Mouse (Mus musculus): ENCODE measurements around the gene 4933406M09Rik. TPM values are rescaled to one million over a fixed set of nuclear protein-coding genes. Genes with fewer than 3 reads are reported as not detected.
A peak's percentile ranks its signal among the peaks of the same experiment; 100 is the strongest.

Gene 4933406M09Rik
- not detected in 2 replicates for polyA plus RNA-seq (2015; fragmentation: Nextera tagmentation; extraction: Ambion mirVana)

DNA sequence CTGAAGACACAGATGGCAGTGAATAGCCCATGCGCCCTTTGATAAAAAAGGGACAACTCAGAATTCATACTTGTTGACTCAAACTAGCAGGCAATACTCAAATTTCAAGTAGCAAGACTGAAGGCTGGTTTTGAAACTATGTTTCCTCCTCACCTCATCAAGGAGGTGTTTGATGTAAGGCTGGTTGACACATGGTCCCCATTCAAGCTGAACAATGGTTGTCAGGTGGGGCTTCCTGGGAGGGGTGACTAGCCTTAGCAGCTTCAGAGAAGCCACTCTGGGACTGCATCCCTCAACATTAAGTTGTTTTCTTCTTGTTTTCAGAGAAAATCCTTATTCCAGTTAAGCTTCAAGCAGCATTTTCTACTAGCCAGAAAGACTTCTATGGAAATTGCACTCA lies at the start of gene 4933406M09Rik:
Gene 4933406M09Rik (plus strand): TSS at position 275 of the 400 bp plus-strand sequence.
- no peak for ATAC-seq
- Histone ChIP-seq H3K36me3 (ENCODE audit: control insufficient read depth, insufficient read depth) (no peaks in the 10 kb centered on the region), H3K4me3 (ENCODE audit: low read depth, low read length) (no peak within 1 kb of the TSS), H3K9me3 (ENCODE audit: control insufficient read depth) (no peaks in the 10 kb centered on the region), H3K27me3 (replicated peaks; ENCODE audit: control insufficient read depth, insufficient read depth, low read length) (no peaks in the 10 kb centered on the region), H3K4me1 (replicated peaks; ENCODE audit: control insufficient read depth, insufficient read depth, low read length) (no peaks in the 10 kb centered on the region), H3K27ac (ENCODE audit: low read depth, low read length) (no peak within 1 kb of the TSS), H3K4me2 (replicated peaks; ENCODE audit: low read depth) (no peak within 1 kb of the TSS), H3K9ac (ENCODE audit: low read depth, low read length) (no peak within 1 kb of the TSS)
- 97% methylated on average over 1 of the region's 1 CpGs for WGBS
- no peak for TF ChIP-seq CTCF (IDR thresholded peaks at IDR 0.05; ENCODE audit: low read depth)

GRCm38 (mm10) chr1:134336958-134337710 lies 48.6 kb upstream of the 4933406M09Rik start:
- 62% methylated on average over 11 of the region's 11 CpGs for WGBS
- no peak overlapping the region for H3K4me2 ChIP-seq (replicated peaks; ENCODE audit: low read depth)
- no peaks in the 10 kb centered on the region for H3K4me1 ChIP-seq (replicated peaks; ENCODE audit: control insufficient read depth, insufficient read depth, low read length)
- H3K27me3 ChIP-seq (replicated peaks; ENCODE audit: control insufficient read depth, insufficient read depth, low read length) = no peaks in the 10 kb centered on the region
- H3K4me3 ChIP-seq (ENCODE audit: low read depth, low read length) = no peak overlapping the region
- no peak overlapping the region for H3K27ac ChIP-seq (ENCODE audit: low read depth, low read length)
- no peaks in the 10 kb centered on the region for H3K36me3 ChIP-seq (ENCODE audit: control insufficient read depth, insufficient read depth)
- no peak for ATAC-seq
- H3K9me3 ChIP-seq (ENCODE audit: control insufficient read depth) = no peaks in the 10 kb centered on the region
- TF ChIP-seq CTCF (IDR thresholded peaks at IDR 0.05; ENCODE audit: low read depth) = no peak
- no peak overlapping the region for H3K9ac ChIP-seq (ENCODE audit: low read depth, low read length)

- Histone ChIP-seq H3K27ac (ENCODE audit: low read depth, low read length) (no peak overlapping the region), H3K9me3 (ENCODE audit: control insufficient read depth) (no peaks in the 10 kb centered on the region), H3K4me2 (replicated peaks; ENCODE audit: low read depth) (no peak overlapping the region), H3K4me1 (replicated peaks; ENCODE audit: control insufficient read depth, insufficient read depth, low read length) (no peaks in the 10 kb centered on the region), H3K9ac (ENCODE audit: low read depth, low read length) (no peak overlapping the region), H3K4me3 (ENCODE audit: low read depth, low read length) (no peak overlapping the region), H3K27me3 (replicated peaks; ENCODE audit: control insufficient read depth, insufficient read depth, low read length) (peaks cover 1% of the 10 kb centered on the region; the same call in 1 of the 2 replicates), H3K36me3 (ENCODE audit: control insufficient read depth, insufficient read depth) (no peaks in the 10 kb centered on the region)
- 86% methylated on average over 7 of the region's 7 CpGs for WGBS
- no peak for TF ChIP-seq CTCF (IDR thresholded peaks at IDR 0.05; ENCODE audit: low read depth)
- no peak for ATAC-seq
Observed at GRCm38 (mm10) chr1:134339162-134339561, 46.6 kb upstream of the 4933406M09Rik start.

DNA sequence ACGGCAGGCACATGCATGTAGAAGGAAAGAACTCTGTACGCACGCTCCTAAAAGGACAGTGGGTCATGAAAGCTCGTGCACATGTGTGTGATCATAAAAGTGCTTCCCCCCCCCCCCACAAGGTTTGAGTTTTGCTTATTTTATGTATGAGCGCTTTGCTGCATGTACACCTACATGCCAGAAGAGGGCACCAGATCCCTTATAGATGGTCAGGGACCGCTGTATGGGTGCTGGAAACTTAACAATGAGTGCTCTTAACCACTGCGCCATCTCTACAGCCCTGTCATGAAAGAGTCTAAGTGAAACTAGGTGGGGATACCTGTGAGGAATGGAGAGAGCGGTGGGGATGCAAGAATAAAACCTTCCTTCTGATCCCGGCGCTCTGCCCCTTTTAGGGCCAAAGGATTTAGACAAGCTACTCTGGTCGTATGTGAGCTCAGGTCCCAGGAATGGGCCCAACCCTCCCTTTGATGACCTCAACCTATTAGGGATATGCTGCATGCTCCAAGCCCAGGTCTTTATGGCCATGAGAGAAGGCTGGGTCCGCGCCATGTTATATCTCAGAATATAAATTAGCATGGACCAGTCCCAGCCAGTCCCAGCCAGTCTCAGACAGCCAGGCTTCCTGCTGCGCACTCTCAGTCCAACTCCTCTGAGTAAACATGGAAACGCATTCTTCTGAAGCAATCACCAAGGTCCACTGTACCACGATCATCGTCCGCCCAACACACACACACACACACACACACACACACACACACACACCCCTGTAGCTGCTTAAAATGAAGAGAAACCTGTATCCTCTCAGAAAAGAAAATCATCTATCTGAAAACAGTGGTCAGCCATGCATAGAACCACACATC lies 45.8 kb upstream of the 4933406M09Rik start:
- Histone ChIP-seq H3K9ac (ENCODE audit: low read depth, low read length) (no peak overlapping the region), H3K36me3 (ENCODE audit: control insufficient read depth, insufficient read depth) (no peaks in the 10 kb centered on the region), H3K27me3 (replicated peaks; ENCODE audit: control insufficient read depth, insufficient read depth, low read length) (peaks cover 4% of the 10 kb centered on the region; the same call in 1 of the 2 replicates), H3K27ac (ENCODE audit: low read depth, low read length) (no peak overlapping the region), H3K4me1 (replicated peaks; ENCODE audit: control insufficient read depth, insufficient read depth, low read length) (no peaks in the 10 kb centered on the region), H3K4me3 (ENCODE audit: low read depth, low read length) (no peak overlapping the region), H3K4me2 (replicated peaks; ENCODE audit: low read depth) (no peak overlapping the region), H3K9me3 (ENCODE audit: control insufficient read depth) (no peaks in the 10 kb centered on the region)
- peak; percentile 35 for TF ChIP-seq CTCF (IDR thresholded peaks at IDR 0.05; ENCODE audit: low read depth)
- 91% methylated on average over 18 of the region's 18 CpGs for WGBS
- ATAC-seq = no peak

DNA sequence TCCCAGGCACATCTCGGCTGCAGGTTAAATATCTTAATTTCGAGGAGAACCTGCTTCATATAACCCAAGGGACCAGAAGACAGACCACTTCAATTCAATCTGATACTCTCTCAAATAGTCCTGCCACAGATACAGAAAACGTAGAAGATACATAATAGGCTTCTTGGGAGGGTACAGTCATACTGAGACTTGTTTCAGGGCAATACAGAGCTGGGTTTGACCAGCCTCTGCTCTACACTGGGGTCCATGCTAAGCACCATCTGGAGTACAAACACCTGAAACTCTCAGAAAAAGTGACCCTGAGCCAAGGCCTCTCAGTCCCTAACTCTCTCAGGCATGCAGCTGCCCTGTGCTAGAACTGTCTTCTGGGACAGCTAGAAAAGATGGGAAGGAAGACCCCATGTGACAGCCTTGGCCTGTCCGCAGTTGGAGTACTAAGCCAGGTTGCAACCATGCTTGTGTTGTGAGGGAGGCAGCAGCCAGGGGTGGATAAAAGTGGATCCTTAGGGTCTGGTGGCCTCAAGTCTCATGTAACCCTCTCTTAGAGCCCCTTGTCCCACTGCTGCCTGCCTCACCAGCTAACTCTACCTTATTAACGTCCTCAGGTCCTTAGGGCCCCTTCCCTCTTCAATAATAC lies 44.0 kb upstream of the 4933406M09Rik start:
- no peak for TF ChIP-seq CTCF (IDR thresholded peaks at IDR 0.05; ENCODE audit: low read depth)
- no peak for ATAC-seq
- H3K9ac ChIP-seq (ENCODE audit: low read depth, low read length) = no peak overlapping the region
- no peak overlapping the region for H3K27ac ChIP-seq (ENCODE audit: low read depth, low read length)
- no peaks in the 10 kb centered on the region for H3K9me3 ChIP-seq (ENCODE audit: control insufficient read depth)
- no peaks in the 10 kb centered on the region for H3K4me1 ChIP-seq (replicated peaks; ENCODE audit: control insufficient read depth, insufficient read depth, low read length)
- peaks cover 4% of the 10 kb centered on the region; the same call in 1 of the 2 replicates for H3K27me3 ChIP-seq (replicated peaks; ENCODE audit: control insufficient read depth, insufficient read depth, low read length)
- no peak overlapping the region for H3K4me3 ChIP-seq (ENCODE audit: low read depth, low read length)
- H3K36me3 ChIP-seq (ENCODE audit: control insufficient read depth, insufficient read depth) = no peaks in the 10 kb centered on the region
- 69% methylated on average over 5 of the region's 5 CpGs for WGBS
- H3K4me2 ChIP-seq (replicated peaks; ENCODE audit: low read depth) = no peak overlapping the region

DNA sequence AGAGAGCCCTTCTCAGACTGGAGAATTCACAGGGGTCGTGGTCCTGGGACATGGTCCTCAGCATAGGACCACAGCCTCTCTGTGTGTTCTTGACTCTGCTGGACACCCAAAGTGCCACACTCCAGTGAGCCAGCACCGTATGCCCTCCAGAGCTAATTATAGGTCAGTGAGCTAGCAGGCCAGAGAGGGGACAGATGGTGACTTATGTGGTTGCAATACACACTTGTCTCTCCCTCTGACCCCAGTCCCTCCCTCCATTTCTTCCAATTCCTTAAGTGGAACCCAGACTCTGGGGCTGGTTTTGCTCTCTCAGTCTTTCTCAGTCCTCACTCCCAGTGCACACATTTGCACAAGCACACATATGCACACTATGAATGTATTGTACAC lies 43.5 kb upstream of the 4933406M09Rik start:
- WGBS = 62% methylated on average over 2 of the region's 2 CpGs
- Histone ChIP-seq H3K9ac (ENCODE audit: low read depth, low read length) (no peak overlapping the region), H3K27ac (ENCODE audit: low read depth, low read length) (no peak overlapping the region), H3K36me3 (ENCODE audit: control insufficient read depth, insufficient read depth) (peaks cover 3% of the 10 kb centered on the region; the same call in 1 of the 2 replicates), H3K9me3 (ENCODE audit: control insufficient read depth) (no peaks in the 10 kb centered on the region), H3K4me2 (replicated peaks; ENCODE audit: low read depth) (no peak overlapping the region), H3K27me3 (replicated peaks; ENCODE audit: control insufficient read depth, insufficient read depth, low read length) (peaks cover 4% of the 10 kb centered on the region; the same call in 1 of the 2 replicates), H3K4me1 (replicated peaks; ENCODE audit: control insufficient read depth, insufficient read depth, low read length) (no peaks in the 10 kb centered on the region), H3K4me3 (ENCODE audit: low read depth, low read length) (no peak overlapping the region)
- TF ChIP-seq CTCF (IDR thresholded peaks at IDR 0.05; ENCODE audit: low read depth) = no peak
- ATAC-seq = no peak

All from intestine, postnatal 0 days (tissue).